Mouse (Mus musculus): ENCODE measurements at regions not wholly inside any gene's neighbourhood (a gene's known extent, or its start where the extent isn't known, plus 50 kb on each side); places are given as distances from the start of the nearest gene placed in this dataset.

GRCm38 (mm10) chr10:54269785-54270184 lies 193.4 kb upstream of the Man1a start:
- 86% methylated on average over 1 of the region's 1 CpGs for WGBS
- no peak for DNase-seq (ENCODE audit: low spot score)
- no peak for ATAC-seq (ENCODE audit: insufficient read depth, low read depth)

DNA sequence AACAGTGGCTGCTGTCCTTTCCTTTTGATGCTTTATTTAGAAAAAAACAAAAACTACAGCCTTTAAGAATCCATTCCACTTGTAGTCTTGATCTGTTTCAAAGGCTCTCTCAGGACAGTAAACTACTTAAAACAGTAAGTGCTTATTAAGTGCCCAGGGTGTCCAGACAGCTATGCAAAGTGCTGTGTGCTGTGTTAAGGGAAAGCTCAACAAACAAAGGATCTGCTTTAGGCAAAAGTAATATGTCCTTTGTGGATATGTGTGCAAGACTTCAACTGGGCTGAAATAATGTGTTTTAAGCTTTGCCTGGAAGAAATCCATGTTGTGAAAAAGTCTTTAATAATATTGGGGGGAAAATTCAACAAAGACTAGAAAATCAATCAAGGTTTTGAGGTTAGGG lies 192.9 kb upstream of the Man1a start:
- H3K9me3 ChIP-seq (replicated peaks; ENCODE audit: control insufficient read depth, low read length) = no peaks in the 10 kb centered on the region
- H3K4me2 ChIP-seq (ENCODE audit: low read depth, low read length) = no peak overlapping the region
- DNase-seq (ENCODE audit: low spot score) (no peak), ATAC-seq (ENCODE audit: insufficient read depth, low read depth) (no peak)
- no peaks in the 10 kb centered on the region for H3K36me3 ChIP-seq (replicated peaks; ENCODE audit: control insufficient read depth, insufficient read depth, low read length)
- H3K4me1 ChIP-seq (ENCODE audit: control insufficient read depth, insufficient read depth) = no peaks in the 10 kb centered on the region
- H3K27me3 ChIP-seq (ENCODE audit: control insufficient read depth, insufficient read depth, low read length) = no peaks in the 10 kb centered on the region
- no peak for TF ChIP-seq CTCF (IDR thresholded peaks at IDR 0.05; ENCODE audit: low read depth)
- no peak for TF ChIP-seq EP300 (IDR thresholded peaks at IDR 0.05; ENCODE audit: low read depth)
- H3K4me3 ChIP-seq (ENCODE audit: low read depth, low read length) = no peak overlapping the region
- H3K27ac ChIP-seq (ENCODE audit: low read depth) = no peak overlapping the region
- no peak overlapping the region for H3K9ac ChIP-seq (replicated peaks; ENCODE audit: low read depth, low read length)

More at GRCm38 (mm10) chr10:54269785-54270184, 193.4 kb upstream of the Man1a start:
- Histone ChIP-seq H3K9me3 (replicated peaks; ENCODE audit: control insufficient read depth, low read length) (no peaks in the 10 kb centered on the region), H3K27ac (ENCODE audit: low read depth) (no peak overlapping the region), H3K4me1 (ENCODE audit: control insufficient read depth, insufficient read depth) (no peaks in the 10 kb centered on the region), H3K4me3 (ENCODE audit: low read depth, low read length) (no peak overlapping the region), H3K36me3 (replicated peaks; ENCODE audit: control insufficient read depth, insufficient read depth, low read length) (no peaks in the 10 kb centered on the region), H3K27me3 (ENCODE audit: control insufficient read depth, insufficient read depth, low read length) (no peaks in the 10 kb centered on the region), H3K4me2 (ENCODE audit: low read depth, low read length) (no peak overlapping the region), H3K9ac (replicated peaks; ENCODE audit: low read depth, low read length) (no peak overlapping the region)
- TF ChIP-seq CTCF (IDR thresholded peaks at IDR 0.05; ENCODE audit: low read depth) (no peak), EP300 (IDR thresholded peaks at IDR 0.05; ENCODE audit: low read depth) (no peak)

- 71% methylated on average over 4 of the region's 4 CpGs for WGBS
- H3K4me3 ChIP-seq (ENCODE audit: low read depth, low read length) = no peak overlapping the region
- no peaks in the 10 kb centered on the region for H3K4me1 ChIP-seq (ENCODE audit: control insufficient read depth, insufficient read depth)
- no peak overlapping the region for H3K27ac ChIP-seq (ENCODE audit: low read depth)
- no peak overlapping the region for H3K4me2 ChIP-seq (ENCODE audit: low read depth, low read length)
- no peak for ATAC-seq (ENCODE audit: insufficient read depth, low read depth)
- TF ChIP-seq CTCF (IDR thresholded peaks at IDR 0.05; ENCODE audit: low read depth) (no peak), EP300 (IDR thresholded peaks at IDR 0.05; ENCODE audit: low read depth) (no peak)
- H3K36me3 ChIP-seq (replicated peaks; ENCODE audit: control insufficient read depth, insufficient read depth, low read length) = no peaks in the 10 kb centered on the region
- no peak for DNase-seq (ENCODE audit: low spot score)
- no peaks in the 10 kb centered on the region for H3K9me3 ChIP-seq (replicated peaks; ENCODE audit: control insufficient read depth, low read length)
- no peaks in the 10 kb centered on the region for H3K27me3 ChIP-seq (ENCODE audit: control insufficient read depth, insufficient read depth, low read length)
- no peak overlapping the region for H3K9ac ChIP-seq (replicated peaks; ENCODE audit: low read depth, low read length)
Observed at GRCm38 (mm10) chr10:54266656-54267055, 190.2 kb upstream of the Man1a start.

- TF ChIP-seq EP300 (IDR thresholded peaks at IDR 0.05; ENCODE audit: low read depth) = no peak
- no peaks in the 10 kb centered on the region for H3K36me3 ChIP-seq (replicated peaks; ENCODE audit: control insufficient read depth, insufficient read depth, low read length)
Observed at GRCm38 (mm10) chr10:54254874-54255641, 178.6 kb upstream of the Man1a start.

DNA sequence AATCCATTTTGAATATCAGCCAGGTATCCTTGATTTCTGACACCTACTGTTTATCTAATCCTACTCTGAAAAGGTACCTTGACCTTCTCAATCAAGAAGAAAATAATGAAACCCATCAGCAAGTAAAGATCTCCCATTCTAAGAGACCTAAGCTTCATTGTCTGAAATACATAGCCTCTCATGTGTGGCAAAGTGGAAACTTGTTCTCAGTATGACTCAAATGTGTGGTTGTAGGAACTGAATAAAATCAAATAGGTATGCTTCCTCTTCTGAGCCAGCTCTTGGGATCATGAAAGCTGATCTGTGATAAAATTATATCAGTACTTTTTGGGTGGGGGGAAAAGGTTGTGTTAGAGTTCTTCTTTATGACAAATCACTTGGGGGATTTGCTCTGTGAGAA lies 168.6 kb upstream of the Man1a start:
- TF ChIP-seq EP300 (IDR thresholded peaks at IDR 0.05; ENCODE audit: low read depth) (no peak), CTCF (IDR thresholded peaks at IDR 0.05; ENCODE audit: low read depth) (no peak)
- ATAC-seq (ENCODE audit: insufficient read depth, low read depth) = no peak
- no peaks in the 10 kb centered on the region for H3K9me3 ChIP-seq (replicated peaks; ENCODE audit: control insufficient read depth, low read length)
- no peak overlapping the region for H3K4me3 ChIP-seq (ENCODE audit: low read depth, low read length)
- no peak overlapping the region for H3K4me2 ChIP-seq (ENCODE audit: low read depth, low read length)
- DNase-seq (ENCODE audit: low spot score) = no peak
- no peaks in the 10 kb centered on the region for H3K27me3 ChIP-seq (ENCODE audit: control insufficient read depth, insufficient read depth, low read length)
- H3K9ac ChIP-seq (replicated peaks; ENCODE audit: low read depth, low read length) = no peak overlapping the region
- no peaks in the 10 kb centered on the region for H3K36me3 ChIP-seq (replicated peaks; ENCODE audit: control insufficient read depth, insufficient read depth, low read length)
- H3K4me1 ChIP-seq (ENCODE audit: control insufficient read depth, insufficient read depth) = no peaks in the 10 kb centered on the region
- H3K27ac ChIP-seq (ENCODE audit: low read depth) = no peak overlapping the region

More at GRCm38 (mm10) chr10:54254874-54255641, 178.6 kb upstream of the Man1a start:
- Histone ChIP-seq H3K27me3 (ENCODE audit: control insufficient read depth, insufficient read depth, low read length) (no peaks in the 10 kb centered on the region), H3K4me3 (ENCODE audit: low read depth, low read length) (no peak overlapping the region), H3K9ac (replicated peaks; ENCODE audit: low read depth, low read length) (no peak overlapping the region), H3K4me2 (ENCODE audit: low read depth, low read length) (no peak overlapping the region), H3K27ac (ENCODE audit: low read depth) (no peak overlapping the region), H3K9me3 (replicated peaks; ENCODE audit: control insufficient read depth, low read length) (no peaks in the 10 kb centered on the region), H3K4me1 (ENCODE audit: control insufficient read depth, insufficient read depth) (no peaks in the 10 kb centered on the region)
- DNase-seq (ENCODE audit: low spot score) (no peak), ATAC-seq (ENCODE audit: insufficient read depth, low read depth) (no peak)
- 56% methylated on average over 1 of the region's 1 CpGs for WGBS

GRCm38 (mm10) chr10:54202362-54202761 lies 126.0 kb upstream of the Man1a start:
- Histone ChIP-seq H3K9me3 (replicated peaks; ENCODE audit: control insufficient read depth, low read length) (no peaks in the 10 kb centered on the region), H3K9ac (replicated peaks; ENCODE audit: low read depth, low read length) (no peak overlapping the region), H3K36me3 (replicated peaks; ENCODE audit: control insufficient read depth, insufficient read depth, low read length) (no peaks in the 10 kb centered on the region), H3K27ac (ENCODE audit: low read depth) (no peak overlapping the region), H3K4me3 (ENCODE audit: low read depth, low read length) (no peak overlapping the region), H3K27me3 (ENCODE audit: control insufficient read depth, insufficient read depth, low read length) (no peaks in the 10 kb centered on the region), H3K4me2 (ENCODE audit: low read depth, low read length) (no peak overlapping the region), H3K4me1 (ENCODE audit: control insufficient read depth, insufficient read depth) (no peaks in the 10 kb centered on the region)
- no peak for TF ChIP-seq CTCF (IDR thresholded peaks at IDR 0.05; ENCODE audit: low read depth)
- no peak for TF ChIP-seq EP300 (IDR thresholded peaks at IDR 0.05; ENCODE audit: low read depth)
- no peak for DNase-seq (ENCODE audit: low spot score)
- ATAC-seq (ENCODE audit: insufficient read depth, low read depth) = no peak
- WGBS = 70% methylated on average over 3 of the region's 3 CpGs
